Mouse (Mus musculus) layer of hippocampus, postnatal 10 days (tissue): ENCODE measurements around the gene Chac1. TPM values are rescaled to one million over a fixed set of nuclear protein-coding genes. Genes with fewer than 3 reads are reported as not detected.

Source experiments
- DNase-seq, 2 experiments: peaks; one replicate each; pipeline ENCODE4 v3.0.0; 2021; ENCODE audit warnings: low spot score in 2 of 2
- total RNA-seq, 2 experiments: library from RNA; stranded (reverse); gene quantifications; 2 replicates each; pipeline ENCODE4 v1.2.3; 2021

Chac1 gene
- total RNA-seq, 2 experiments from 2014 or later, result 7.6 to 7.8 TPM

GRCm38 (mm10) chr2:119327102-119327480, 23.9 kb upstream of the Chac1 start:
- peak in 1 of 2 experiments; percentile 62 for DNase-seq

GRCm38 (mm10) chr2:119327942-119328526, 23.0 kb upstream of the Chac1 start:
- DNase-seq, result no peak

- no peak for DNase-seq
These were observed 22.5 kb upstream of the Chac1 start for GRCm38 (mm10) chr2:119328546-119328945.

GRCm38 (mm10) chr2:119329123-119329817, 21.8 kb upstream of the Chac1 start:
- DNase-seq, result no peak

- no peak for DNase-seq
These were observed 20.2 kb upstream of the Chac1 start for GRCm38 (mm10) chr2:119330795-119331194.

- no peak for DNase-seq
These were observed 18.8 kb upstream of the Chac1 start for GRCm38 (mm10) chr2:119332177-119332661.

GRCm38 (mm10) chr2:119334135-119334534, 16.9 kb upstream of the Chac1 start:
- DNase-seq, result peak in 1 of 2 experiments; percentile 8

- no peak for DNase-seq
These were observed 16.0 kb upstream of the Chac1 start for GRCm38 (mm10) chr2:119334964-119335525.

GRCm38 (mm10) chr2:119335535-119335934, 15.5 kb upstream of the Chac1 start:
- no peak for DNase-seq

- no peak for DNase-seq
These were observed 15.0 kb upstream of the Chac1 start for GRCm38 (mm10) chr2:119336002-119336401.

- DNase-seq, result no peak
These were observed 14.6 kb upstream of the Chac1 start for GRCm38 (mm10) chr2:119336470-119336869.

- DNase-seq, result peak; percentile 92 to 94
These were observed 13.4 kb upstream of the Chac1 start for GRCm38 (mm10) chr2:119337425-119338265.

GRCm38 (mm10) chr2:119344537-119345138, 6.4 kb upstream of the Chac1 start:
- no peak for DNase-seq

GRCm38 (mm10) chr2:119353707-119354106, 2.7 kb downstream of the Chac1 start:
- no peak for DNase-seq

- peak; percentile 54 to 60 for DNase-seq
These were observed 4.1 kb downstream of the Chac1 start for GRCm38 (mm10) chr2:119355089-119355488.

- peak; percentile 25 to 32 for DNase-seq
These were observed 4.6 kb downstream of the Chac1 start for GRCm38 (mm10) chr2:119355651-119356050.

- DNase-seq, result no peak
These were observed 5.3 kb downstream of the Chac1 start for GRCm38 (mm10) chr2:119356310-119356709.

GRCm38 (mm10) chr2:119356805-119357204, 5.8 kb downstream of the Chac1 start:
- DNase-seq, result no peak

GRCm38 (mm10) chr2:119358249-119358648, 7.2 kb downstream of the Chac1 start:
- DNase-seq, result no peak

- no peak for DNase-seq
These were observed 8.8 kb downstream of the Chac1 start for GRCm38 (mm10) chr2:119359721-119360291.

- DNase-seq, result no peak
These were observed 13.9 kb downstream of the Chac1 start for GRCm38 (mm10) chr2:119364969-119365368.
